Mouse (Mus musculus): Measurements from ENCODE around the gene Batf2. TPM values are rescaled to one million over a fixed set of nuclear protein-coding genes. Genes with fewer than 3 reads are reported as not detected.

Batf2 gene
- polyA plus RNA-seq, 1 experiment, result 0.04 TPM

DNA sequence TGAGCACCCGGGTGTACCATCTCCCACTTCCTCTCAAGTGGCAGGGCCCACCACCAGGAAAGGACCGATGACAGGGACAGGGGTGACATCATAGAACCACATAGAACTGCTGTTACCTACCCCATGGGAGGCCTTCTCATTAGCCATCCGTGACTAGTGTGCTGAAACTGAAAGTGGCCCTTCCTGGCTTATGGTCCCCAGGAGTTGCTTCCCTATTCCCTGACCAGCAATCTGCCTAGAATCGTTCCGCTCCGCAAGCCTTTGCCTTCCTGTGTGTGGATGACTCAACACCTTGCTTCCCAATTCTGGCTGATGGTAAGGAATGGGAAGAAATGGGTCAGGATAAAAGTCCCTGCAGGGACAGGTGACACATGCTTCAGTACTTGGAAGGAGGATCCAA, 16.4 kb downstream of the Batf2 start:
- Histone ChIP-seq H3ac (ENCODE audit: control insufficient read depth, insufficient read length, low read depth) (no peak overlapping the region), H3K36me3 (ENCODE audit: control insufficient read depth, insufficient read depth) (no peaks in the 10 kb centered on the region), H3K4me3 (ENCODE audit: insufficient read depth, poor library complexity, severe bottlenecking) (no peak overlapping the region), H3K79me3 (ENCODE audit: low read depth) (no peaks in the 10 kb centered on the region), H3K79me2 (ENCODE audit: control insufficient read depth, insufficient read depth) (no peaks in the 10 kb centered on the region), H3K27me3 (ENCODE audit: control insufficient read depth, insufficient read depth, insufficient read length) (peaks cover 47% of the 10 kb centered on the region)
- TF ChIP-seq CTCF (IDR thresholded peaks at IDR 0.05; ENCODE audit: control insufficient read depth, insufficient read depth, insufficient read length) (no peak), MAX (IDR thresholded peaks at IDR 0.05) (no peak), MYOG (IDR thresholded peaks at IDR 0.05; ENCODE audit: control insufficient read depth, extremely low read depth, insufficient read length) (no peak), FOSL1 (IDR thresholded peaks at IDR 0.05; ENCODE audit: insufficient read depth, low read length, poor library complexity, severe bottlenecking) (no peak), MYOD1 (IDR thresholded peaks at IDR 0.05; ENCODE audit: control insufficient read depth, insufficient read length, low read depth) (no peak), USF1 (IDR thresholded peaks at IDR 0.05; ENCODE audit: low read depth) (no peak), CEBPB (IDR thresholded peaks at IDR 0.05; ENCODE audit: low read depth) (no peak)

DNA sequence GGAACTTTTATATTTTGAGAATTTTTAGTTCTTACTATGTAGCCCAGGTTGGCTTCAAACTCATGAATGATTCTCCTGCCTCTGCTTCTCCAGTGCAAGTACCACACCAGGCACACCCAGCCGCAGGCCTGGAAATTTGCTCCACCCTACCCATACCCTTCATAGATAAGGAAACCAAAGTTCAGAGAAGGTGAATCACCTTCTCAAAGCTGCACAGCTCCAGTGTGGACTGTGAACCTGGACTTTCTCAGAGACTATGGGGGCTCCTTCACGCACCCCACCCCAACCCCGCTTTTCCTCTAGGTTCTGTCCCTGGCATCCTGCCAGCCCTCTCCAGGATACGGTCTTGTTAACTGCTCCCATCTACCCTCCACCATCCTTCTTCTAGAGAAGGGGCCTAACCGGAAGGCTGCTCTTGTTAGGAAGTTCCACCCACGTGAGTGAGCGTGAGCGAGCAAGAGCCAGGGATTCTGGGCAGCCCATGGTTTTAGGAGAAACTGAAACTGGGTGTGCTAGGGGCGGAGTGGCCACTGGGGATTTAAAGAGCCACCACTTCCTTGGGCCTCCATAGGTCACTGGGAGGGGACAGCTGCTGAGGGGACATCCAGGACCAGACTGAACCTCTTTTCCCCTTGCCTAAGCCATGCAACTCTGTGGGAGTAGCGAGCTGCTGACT, 23.2 kb downstream of the Batf2 start:
- H3K4me3 ChIP-seq (ENCODE audit: insufficient read depth, poor library complexity, severe bottlenecking), result no peak overlapping the region
- peaks cover 3% of the 10 kb centered on the region for H3K27me3 ChIP-seq (ENCODE audit: control insufficient read depth, insufficient read depth, insufficient read length)
- H3K79me3 ChIP-seq (ENCODE audit: low read depth), result no peaks in the 10 kb centered on the region
- TF ChIP-seq USF1 (IDR thresholded peaks at IDR 0.05; ENCODE audit: low read depth) (no peak), MYOD1 (IDR thresholded peaks at IDR 0.05; ENCODE audit: control insufficient read depth, insufficient read length, low read depth) (no peak), FOSL1 (IDR thresholded peaks at IDR 0.05; ENCODE audit: insufficient read depth, low read length, poor library complexity, severe bottlenecking) (no peak), MYOG (IDR thresholded peaks at IDR 0.05; ENCODE audit: control insufficient read depth, extremely low read depth, insufficient read length) (no peak)
- H3K79me2 ChIP-seq (ENCODE audit: control insufficient read depth, insufficient read depth), result no peaks in the 10 kb centered on the region
- no peaks in the 10 kb centered on the region for H3K36me3 ChIP-seq (ENCODE audit: control insufficient read depth, insufficient read depth)
- H3ac ChIP-seq (ENCODE audit: control insufficient read depth, insufficient read length, low read depth), result no peak overlapping the region

DNA sequence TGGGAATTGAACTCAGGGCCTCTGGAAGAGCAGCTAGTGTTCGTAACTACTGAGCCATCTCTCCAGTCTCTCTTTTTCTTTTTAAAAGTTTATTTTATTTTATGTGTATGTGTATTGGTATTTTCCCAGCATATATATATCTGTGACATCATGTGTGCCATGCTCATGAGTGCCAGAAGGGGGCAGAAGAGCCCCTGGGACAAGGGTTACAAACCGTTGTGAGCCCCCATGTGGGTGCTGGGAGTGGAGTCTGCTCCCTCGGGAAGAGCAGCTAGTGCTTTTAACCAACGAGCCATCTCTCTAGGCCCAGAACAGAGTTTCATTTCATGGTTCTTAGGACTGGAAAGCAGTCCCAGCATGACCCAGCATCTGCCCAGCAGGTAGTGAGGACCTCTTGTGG, 26.0 kb downstream of the Batf2 start:
- no peaks in the 10 kb centered on the region for H3K36me3 ChIP-seq (ENCODE audit: control insufficient read depth, insufficient read depth)
- TF ChIP-seq MYOD1 (IDR thresholded peaks at IDR 0.05; ENCODE audit: control insufficient read depth, insufficient read length, low read depth) (no peak), MAX (IDR thresholded peaks at IDR 0.05) (no peak), CTCF (IDR thresholded peaks at IDR 0.05; ENCODE audit: control insufficient read depth, insufficient read depth, insufficient read length) (no peak), FOSL1 (IDR thresholded peaks at IDR 0.05; ENCODE audit: insufficient read depth, low read length, poor library complexity, severe bottlenecking) (no peak), CEBPB (IDR thresholded peaks at IDR 0.05; ENCODE audit: low read depth) (no peak), USF1 (IDR thresholded peaks at IDR 0.05; ENCODE audit: low read depth) (no peak), MYOG (IDR thresholded peaks at IDR 0.05; ENCODE audit: control insufficient read depth, extremely low read depth, insufficient read length) (no peak)
- H3K4me3 ChIP-seq (ENCODE audit: insufficient read depth, poor library complexity, severe bottlenecking), result no peak overlapping the region
- no peaks in the 10 kb centered on the region for H3K79me2 ChIP-seq (ENCODE audit: control insufficient read depth, insufficient read depth)
- no peak overlapping the region for H3ac ChIP-seq (ENCODE audit: control insufficient read depth, insufficient read length, low read depth)
- no peaks in the 10 kb centered on the region for H3K79me3 ChIP-seq (ENCODE audit: low read depth)
- H3K27me3 ChIP-seq (ENCODE audit: control insufficient read depth, insufficient read depth, insufficient read length), result peaks cover 11% of the 10 kb centered on the region

DNA sequence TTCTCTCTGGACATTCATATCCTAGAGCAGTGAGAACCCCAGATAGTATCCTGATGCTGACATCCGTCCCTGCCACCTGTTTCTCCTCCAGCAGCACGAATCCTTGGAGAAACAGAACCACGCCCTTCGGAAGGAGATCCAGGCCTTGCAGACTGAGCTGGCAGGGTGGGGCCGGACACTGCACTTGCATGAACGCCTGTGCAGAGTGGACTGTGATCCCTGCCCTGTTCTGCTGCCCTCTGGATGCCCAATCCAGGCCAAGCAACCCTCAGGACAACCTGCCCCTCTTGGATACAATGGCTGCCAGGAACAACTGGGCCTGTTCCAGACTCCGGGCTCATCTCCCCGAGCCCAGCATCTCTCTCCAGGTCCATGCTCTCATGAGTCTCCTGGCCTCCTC, 30.4 kb downstream of the Batf2 start:
- Histone ChIP-seq H3ac (ENCODE audit: control insufficient read depth, insufficient read length, low read depth) (no peak overlapping the region), H3K4me3 (ENCODE audit: insufficient read depth, poor library complexity, severe bottlenecking) (no peak overlapping the region), H3K27me3 (ENCODE audit: control insufficient read depth, insufficient read depth, insufficient read length) (peaks cover 23% of the 10 kb centered on the region)

DNA sequence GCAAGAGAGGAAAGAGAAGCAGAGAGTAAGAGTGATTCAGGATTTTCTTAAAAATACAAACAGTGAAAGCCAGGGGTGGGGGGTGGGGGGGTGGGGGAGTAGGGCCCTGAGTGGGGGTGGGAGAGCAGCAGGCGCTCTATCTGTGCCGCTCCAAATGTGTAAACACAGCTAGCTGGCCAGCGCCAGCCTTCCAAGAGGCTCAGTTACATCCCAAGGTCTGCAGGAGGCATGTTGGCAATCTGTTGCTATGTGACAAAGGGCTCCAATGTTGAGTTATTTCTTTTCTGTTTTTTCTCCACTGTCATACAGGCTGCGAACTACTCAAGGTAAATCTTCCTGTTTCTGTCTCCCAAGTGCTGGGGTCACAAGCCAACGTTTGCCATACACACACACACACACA, 34.0 kb downstream of the Batf2 start:
- TF ChIP-seq FOSL1 (IDR thresholded peaks at IDR 0.05; ENCODE audit: insufficient read depth, low read length, poor library complexity, severe bottlenecking), result no peak
- no peak for TF ChIP-seq CEBPB (IDR thresholded peaks at IDR 0.05; ENCODE audit: low read depth)
- TF ChIP-seq MYOG (IDR thresholded peaks at IDR 0.05; ENCODE audit: control insufficient read depth, extremely low read depth, insufficient read length), result no peak
- TF ChIP-seq CTCF (IDR thresholded peaks at IDR 0.05; ENCODE audit: control insufficient read depth, insufficient read depth, insufficient read length), result no peak
- no peak for TF ChIP-seq MAX (IDR thresholded peaks at IDR 0.05)
- TF ChIP-seq MYOD1 (IDR thresholded peaks at IDR 0.05; ENCODE audit: control insufficient read depth, insufficient read length, low read depth), result no peak
- TF ChIP-seq USF1 (IDR thresholded peaks at IDR 0.05; ENCODE audit: low read depth), result no peak
- H3K79me3 ChIP-seq (ENCODE audit: low read depth), result no peaks in the 10 kb centered on the region
- no peaks in the 10 kb centered on the region for H3K79me2 ChIP-seq (ENCODE audit: control insufficient read depth, insufficient read depth)
- peaks cover 33% of the 10 kb centered on the region for H3K27me3 ChIP-seq (ENCODE audit: control insufficient read depth, insufficient read depth, insufficient read length)
- no peak overlapping the region for H3ac ChIP-seq (ENCODE audit: control insufficient read depth, insufficient read length, low read depth)
- no peak overlapping the region for H3K4me3 ChIP-seq (ENCODE audit: insufficient read depth, poor library complexity, severe bottlenecking)
- H3K36me3 ChIP-seq (ENCODE audit: control insufficient read depth, insufficient read depth), result no peaks in the 10 kb centered on the region

More for the DNA sequence above, 30.4 kb downstream of the Batf2 start:
- Histone ChIP-seq H3K79me2 (ENCODE audit: control insufficient read depth, insufficient read depth) (no peaks in the 10 kb centered on the region), H3K36me3 (ENCODE audit: control insufficient read depth, insufficient read depth) (no peaks in the 10 kb centered on the region), H3K79me3 (ENCODE audit: low read depth) (no peaks in the 10 kb centered on the region)
- TF ChIP-seq MYOD1 (IDR thresholded peaks at IDR 0.05; ENCODE audit: control insufficient read depth, insufficient read length, low read depth) (no peak), CTCF (IDR thresholded peaks at IDR 0.05; ENCODE audit: control insufficient read depth, insufficient read depth, insufficient read length) (no peak), MAX (IDR thresholded peaks at IDR 0.05) (no peak), FOSL1 (IDR thresholded peaks at IDR 0.05; ENCODE audit: insufficient read depth, low read length, poor library complexity, severe bottlenecking) (no peak)

DNA sequence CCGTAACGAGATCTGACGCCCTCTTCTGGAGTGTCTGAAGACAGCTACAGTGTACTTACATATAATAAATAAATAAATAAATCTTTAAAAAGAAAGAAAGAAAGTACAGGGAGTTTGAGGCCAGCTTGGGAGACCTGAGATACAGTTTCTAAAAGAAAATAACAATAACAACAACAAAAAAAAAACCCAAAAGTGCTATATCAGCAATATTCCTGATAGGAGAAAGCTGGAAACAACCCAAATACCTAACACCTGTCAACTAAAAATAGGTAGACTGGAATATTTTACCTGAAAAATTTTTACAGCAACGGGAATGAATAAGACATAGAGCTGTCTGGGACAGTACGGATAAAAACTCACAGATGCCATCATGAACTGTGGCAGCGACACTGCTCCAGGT, 38.0 kb downstream of the Batf2 start:
- no peaks in the 10 kb centered on the region for H3K36me3 ChIP-seq (ENCODE audit: control insufficient read depth, insufficient read depth)
- no peaks in the 10 kb centered on the region for H3K79me3 ChIP-seq (ENCODE audit: low read depth)
- TF ChIP-seq MYOD1 (IDR thresholded peaks at IDR 0.05; ENCODE audit: control insufficient read depth, insufficient read length, low read depth) (no peak), MAX (IDR thresholded peaks at IDR 0.05) (no peak), MYOG (IDR thresholded peaks at IDR 0.05; ENCODE audit: control insufficient read depth, extremely low read depth, insufficient read length) (no peak), CTCF (IDR thresholded peaks at IDR 0.05; ENCODE audit: control insufficient read depth, insufficient read depth, insufficient read length) (no peak), CEBPB (IDR thresholded peaks at IDR 0.05; ENCODE audit: low read depth) (no peak), FOSL1 (IDR thresholded peaks at IDR 0.05; ENCODE audit: insufficient read depth, low read length, poor library complexity, severe bottlenecking) (no peak), USF1 (IDR thresholded peaks at IDR 0.05; ENCODE audit: low read depth) (no peak)
- H3ac ChIP-seq (ENCODE audit: control insufficient read depth, insufficient read length, low read depth), result no peak overlapping the region
- peaks cover 16% of the 10 kb centered on the region for H3K27me3 ChIP-seq (ENCODE audit: control insufficient read depth, insufficient read depth, insufficient read length)
- H3K4me3 ChIP-seq (ENCODE audit: insufficient read depth, poor library complexity, severe bottlenecking), result no peak overlapping the region
- H3K79me2 ChIP-seq (ENCODE audit: control insufficient read depth, insufficient read depth), result no peaks in the 10 kb centered on the region

Data from C2C12 (cell line).